Mouse (Mus musculus): ENCODE results near the gene Vps4b.
A peak's percentile ranks its signal among the peaks of the same experiment; 100 is the strongest.

The Vps4b gene

GRCm38 (mm10) chr1:106796542-106796924 lies at the start of gene Vps4b:
Gene Vps4b, minus strand, starts transcription at chr1:106796728.
- DNase-seq (ENCODE audit: low spot score in 2 of 2): peak; percentile 73 to 85

- no peak for DNase-seq (ENCODE audit: low spot score in 2 of 2)
Measured at GRCm38 (mm10) chr1:106828784-106829183, 32.3 kb upstream of the Vps4b start.

- no peak for DNase-seq (ENCODE audit: low spot score in 2 of 2)
Measured at GRCm38 (mm10) chr1:106822297-106822696, 25.8 kb upstream of the Vps4b start.

- DNase-seq (ENCODE audit: low spot score in 2 of 2): no peak
Measured at GRCm38 (mm10) chr1:106818323-106818722, 21.8 kb upstream of the Vps4b start.

- no peak for DNase-seq (ENCODE audit: low spot score in 2 of 2)
Measured at GRCm38 (mm10) chr1:106816766-106817165, 20.2 kb upstream of the Vps4b start.

- DNase-seq (ENCODE audit: low spot score in 2 of 2): no peak
Measured at GRCm38 (mm10) chr1:106815265-106815664, 18.7 kb upstream of the Vps4b start.

- no peak for DNase-seq (ENCODE audit: low spot score in 2 of 2)
Measured at GRCm38 (mm10) chr1:106814864-106815263, 18.3 kb upstream of the Vps4b start.

- DNase-seq (ENCODE audit: low spot score in 2 of 2): no peak
Measured at GRCm38 (mm10) chr1:106799931-106800330, 3.4 kb upstream of the Vps4b start.

- DNase-seq (ENCODE audit: low spot score in 2 of 2): no peak
Measured at GRCm38 (mm10) chr1:106799406-106799805, 2.9 kb upstream of the Vps4b start.

- DNase-seq (ENCODE audit: low spot score in 2 of 2): no peak
Measured at GRCm38 (mm10) chr1:106796987-106797779, 655 bp upstream of the Vps4b start.

GRCm38 (mm10) chr1:106795634-106796541 lies 640 bp downstream of the Vps4b start:
- DNase-seq (ENCODE audit: low spot score in 2 of 2): peak in 1 of 2 experiments; percentile 33

GRCm38 (mm10) chr1:106774896-106775295 lies 21.6 kb downstream of the Vps4b start:
- DNase-seq (ENCODE audit: low spot score in 2 of 2): no peak

- DNase-seq (ENCODE audit: low spot score in 2 of 2): no peak
Measured at GRCm38 (mm10) chr1:106774092-106774491, 22.4 kb downstream of the Vps4b start.

GRCm38 (mm10) chr1:106768773-106769172 lies 27.8 kb downstream of the Vps4b start:
- DNase-seq (ENCODE audit: low spot score in 2 of 2): no peak

- no peak for DNase-seq (ENCODE audit: low spot score in 2 of 2)
Measured at GRCm38 (mm10) chr1:106765771-106766170, 30.8 kb downstream of the Vps4b start.

GRCm38 (mm10) chr1:106764846-106765245 lies 31.7 kb downstream of the Vps4b start:
- DNase-seq (ENCODE audit: low spot score in 2 of 2): no peak

- DNase-seq (ENCODE audit: low spot score in 2 of 2): no peak
Measured at GRCm38 (mm10) chr1:106764281-106764680, 32.2 kb downstream of the Vps4b start.

- DNase-seq (ENCODE audit: low spot score in 2 of 2): no peak
Measured at GRCm38 (mm10) chr1:106760750-106761149, 35.8 kb downstream of the Vps4b start.

- peak; percentile 84 to 88 for DNase-seq (ENCODE audit: low spot score in 2 of 2)
Measured at GRCm38 (mm10) chr1:106759572-106760435, 36.7 kb downstream of the Vps4b start, which contains the start of gene Kdsr. Gene Kdsr, minus strand, starts transcription at chr1:106759727.

GRCm38 (mm10) chr1:106758734-106759571 lies 37.6 kb downstream of the Vps4b start:
- no peak for DNase-seq (ENCODE audit: low spot score in 2 of 2)

GRCm38 (mm10) chr1:106756633-106757032 lies 39.9 kb downstream of the Vps4b start:
- DNase-seq (ENCODE audit: low spot score in 2 of 2): no peak

All from spleen, postnatal 14 days (tissue).